Mouse (Mus musculus) kidney, postnatal 4 days (tissue): Measurements from ENCODE around the gene Ccdc191.

ENCODE experiments used
- DNase-seq, 2 experiments: peaks; one replicate each; pipeline ENCODE4 v3.0.0; 2021; ENCODE audit warnings: mixed read lengths in 2 of 2

Gene Ccdc191

GRCm38 (mm10) chr16:43889208-43890004 is at the start of gene Ccdc191:
Gene Ccdc191 (plus strand): TSS chr16:43889800.
- peak; percentile 99 to 100 for DNase-seq

DNA sequence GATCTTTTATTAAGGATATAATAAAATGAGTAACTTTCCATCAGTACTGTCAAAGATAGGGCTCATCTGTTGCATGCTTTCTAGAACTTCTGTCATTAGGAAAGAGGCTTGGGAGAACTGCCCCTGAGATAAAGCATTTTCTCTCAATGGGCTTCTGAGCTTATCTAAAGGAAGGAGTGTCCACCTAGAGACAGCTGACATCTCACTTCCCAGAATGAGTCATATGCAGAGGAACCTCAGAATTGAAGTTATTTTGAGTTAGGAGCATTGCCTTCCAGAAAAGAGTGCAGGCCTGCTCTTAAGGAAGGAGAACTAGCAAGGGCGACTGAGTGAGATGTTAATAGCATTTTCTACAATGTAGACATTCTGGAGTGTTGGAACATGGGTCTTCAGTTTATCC is 48.4 kb upstream of the Ccdc191 start:
- no peak for DNase-seq

- DNase-seq: no peak
Observed at GRCm38 (mm10) chr16:43849839-43850238, 39.8 kb upstream of the Ccdc191 start.

- no peak for DNase-seq
Observed at GRCm38 (mm10) chr16:43858941-43859476, 30.6 kb upstream of the Ccdc191 start.

DNA sequence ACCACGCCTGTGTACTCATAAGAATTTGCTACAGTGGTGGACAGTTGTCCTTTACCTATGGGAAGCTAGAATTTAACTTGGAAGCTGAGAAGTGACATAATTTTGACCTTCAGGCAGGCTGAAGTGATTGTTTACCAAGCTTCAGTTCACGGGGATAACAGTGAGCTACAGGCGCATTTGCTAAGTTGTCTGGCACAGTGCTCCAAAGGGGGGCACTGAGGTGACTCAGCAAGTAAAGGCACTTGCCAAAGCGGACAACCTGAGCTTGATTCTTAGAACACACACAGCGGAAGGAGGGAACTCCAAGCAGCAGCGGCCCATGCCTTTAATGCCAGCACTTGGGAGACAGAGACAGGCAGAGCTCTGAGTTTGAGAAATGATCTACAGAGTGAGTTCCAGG is 29.0 kb upstream of the Ccdc191 start:
- DNase-seq: no peak

DNA sequence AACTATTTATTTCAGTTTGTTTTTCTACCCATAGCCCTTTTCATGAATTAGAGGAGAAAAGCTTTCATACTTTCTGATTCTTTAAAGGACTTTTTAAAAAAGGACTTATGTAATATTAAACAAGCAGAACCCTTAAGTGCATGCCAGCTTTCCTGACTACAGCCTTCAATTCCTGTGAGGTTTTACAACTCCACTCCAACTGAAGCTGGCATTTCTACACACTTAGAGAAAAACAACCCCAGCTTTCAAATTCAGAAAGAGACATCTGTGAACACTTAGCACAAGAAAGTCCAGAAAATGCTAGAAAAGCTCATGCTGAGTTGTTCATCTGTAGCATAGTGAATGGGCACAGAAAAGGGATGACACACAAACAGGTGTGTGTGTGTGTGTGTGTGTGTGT is 19.8 kb upstream of the Ccdc191 start:
- no peak for DNase-seq

DNA sequence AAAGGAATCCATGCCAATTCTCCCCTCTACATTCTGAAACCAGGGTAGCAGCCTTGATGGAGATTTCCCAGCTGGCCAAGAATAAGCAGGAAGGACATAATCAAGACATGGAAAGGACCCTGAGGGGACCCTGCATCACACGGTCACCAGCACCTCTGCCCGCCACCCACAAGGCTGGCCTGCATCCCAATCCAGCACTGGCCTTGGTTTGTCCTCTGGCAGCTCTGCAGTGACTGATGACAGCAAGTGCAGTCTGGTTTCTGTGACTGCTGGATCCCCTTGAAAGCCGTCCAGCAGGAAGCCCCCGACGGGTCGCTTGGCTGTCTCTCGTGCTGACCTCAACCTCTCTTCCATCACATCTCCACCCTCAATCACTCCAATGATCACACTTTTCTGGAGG is 18.2 kb upstream of the Ccdc191 start:
- peak in 1 of 2 experiments; percentile 10 for DNase-seq

GRCm38 (mm10) chr16:43879769-43880168 is 9.8 kb upstream of the Ccdc191 start:
- DNase-seq: no peak

DNA sequence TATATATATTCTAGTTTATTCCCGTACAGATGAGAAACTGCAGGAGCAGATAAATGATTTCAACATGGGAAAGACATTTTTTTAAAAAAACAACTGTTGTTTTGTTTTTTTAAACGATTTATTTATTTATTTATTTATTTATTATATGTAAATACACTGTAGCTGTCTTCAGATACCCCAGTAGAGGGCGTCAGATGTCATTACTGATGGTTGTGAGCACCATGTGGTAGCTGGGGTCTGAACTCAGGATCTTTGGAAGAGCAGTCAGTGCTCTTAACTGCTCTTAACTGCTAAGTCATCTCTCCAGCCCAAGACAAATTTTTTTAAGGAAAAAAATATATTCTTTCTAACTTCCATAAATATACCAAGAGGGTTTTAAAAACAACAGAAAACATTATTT is 8.0 kb upstream of the Ccdc191 start:
- no peak for DNase-seq

GRCm38 (mm10) chr16:43882329-43882728 is 7.3 kb upstream of the Ccdc191 start:
- no peak for DNase-seq

DNA sequence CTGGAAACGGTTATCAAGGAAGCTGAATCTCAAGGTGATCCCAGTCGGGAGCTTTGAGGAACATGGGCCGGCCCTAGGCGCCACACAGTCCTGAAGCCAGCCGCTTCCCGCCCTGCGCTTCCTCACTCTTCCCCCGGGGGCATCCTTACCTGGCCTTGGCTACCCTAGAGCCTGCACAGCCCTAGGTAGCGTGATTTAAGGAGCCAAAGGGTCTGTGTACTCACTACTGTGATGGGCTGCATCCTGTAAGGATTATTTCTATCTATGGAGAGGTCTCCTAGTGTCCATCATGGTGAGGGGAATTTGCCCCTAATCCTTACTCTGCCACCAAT is 371 bp downstream of the Ccdc191 start:
- DNase-seq: no peak

DNA sequence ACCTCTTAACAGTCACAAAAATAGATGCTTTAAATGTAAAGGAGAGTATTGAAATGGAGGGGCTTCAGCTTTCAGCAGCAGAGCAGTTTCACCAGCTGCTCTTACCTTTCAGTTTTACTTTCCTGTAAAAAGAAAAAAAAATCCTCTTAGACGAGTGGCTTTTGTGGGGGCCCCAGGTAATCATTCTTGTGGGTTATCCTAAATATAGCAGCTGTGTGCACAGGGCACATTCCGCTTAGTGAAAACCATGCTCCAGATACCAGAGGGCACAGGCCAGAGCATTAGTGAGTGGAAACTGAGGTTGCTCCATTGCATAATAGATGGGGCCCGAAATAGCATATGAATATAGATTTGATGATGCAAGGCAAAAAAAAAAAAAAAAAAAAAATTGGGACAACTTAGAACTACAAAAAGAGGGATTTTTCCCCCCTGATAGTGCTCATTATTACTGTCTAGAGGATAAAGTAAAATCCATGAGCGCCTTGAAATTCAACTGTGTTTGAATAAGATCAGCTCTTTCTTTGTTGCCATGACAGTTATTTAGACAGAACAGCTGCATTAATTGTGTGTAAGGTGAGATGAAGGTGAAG is 1.2 kb downstream of the Ccdc191 start:
- no peak for DNase-seq

- DNase-seq: no peak
Observed at GRCm38 (mm10) chr16:43894501-43894900, 4.9 kb downstream of the Ccdc191 start.

GRCm38 (mm10) chr16:43900138-43900537 is 10.5 kb downstream of the Ccdc191 start:
- DNase-seq: no peak

DNA sequence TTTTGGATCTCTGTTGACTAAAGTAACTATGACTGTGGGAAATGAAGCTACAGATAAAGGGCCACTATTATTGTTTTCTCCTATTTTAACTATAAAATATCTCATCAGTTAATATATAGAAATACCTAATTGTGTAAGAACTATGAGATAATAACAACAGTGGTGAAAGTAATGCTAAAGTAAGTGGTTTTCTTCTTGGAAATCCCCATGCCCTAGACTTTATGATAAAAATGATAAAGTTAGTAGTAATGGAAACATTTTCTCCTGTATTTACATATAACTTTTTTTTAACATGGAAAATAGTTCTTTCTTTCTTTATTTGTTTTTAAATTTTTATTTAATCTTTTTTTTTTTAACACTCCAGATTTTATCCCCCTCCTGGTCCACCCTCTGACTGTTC is 11.0 kb downstream of the Ccdc191 start:
- no peak for DNase-seq

DNA sequence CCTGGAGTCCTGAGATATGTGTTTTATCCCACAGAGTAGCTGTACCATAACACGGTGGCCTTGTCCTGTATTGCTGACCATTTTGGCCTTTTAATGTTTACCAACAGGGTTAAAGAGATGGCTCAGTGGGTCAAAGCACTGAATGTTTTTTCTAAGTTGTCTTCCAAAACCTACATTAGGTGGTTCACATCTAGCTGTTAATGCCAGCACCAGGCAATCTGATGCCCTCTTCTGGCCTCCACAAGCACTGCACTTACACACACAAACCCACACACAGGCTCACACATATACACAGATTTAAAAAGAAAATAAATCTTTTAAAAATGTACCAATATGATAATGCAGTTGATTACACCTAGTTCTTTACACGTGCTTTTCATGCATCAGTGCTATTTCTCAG is 19.3 kb downstream of the Ccdc191 start:
- peak in 1 of 2 experiments; percentile 26 for DNase-seq

- no peak for DNase-seq
Observed at GRCm38 (mm10) chr16:43918867-43919266, 29.3 kb downstream of the Ccdc191 start.

DNA sequence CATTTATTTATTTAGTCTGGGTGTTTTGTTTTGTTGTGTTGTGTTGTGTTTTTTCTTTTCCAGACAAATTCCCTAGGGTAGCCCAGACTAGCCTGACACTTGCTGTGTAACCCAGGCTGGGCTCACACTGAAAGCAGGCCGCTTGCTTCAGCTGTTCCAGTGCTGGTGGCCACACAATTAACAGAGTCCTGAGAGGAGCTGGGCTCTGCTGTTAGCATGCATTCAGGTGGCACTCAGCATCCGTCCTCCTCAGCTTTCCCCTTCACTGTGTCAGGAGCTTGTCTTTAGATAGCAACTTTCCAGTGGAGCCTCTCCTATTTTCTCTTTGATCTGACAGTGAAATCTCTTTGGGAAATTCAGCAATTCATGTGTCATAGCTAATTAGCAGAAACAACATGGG is 32.4 kb downstream of the Ccdc191 start:
- no peak for DNase-seq

DNA sequence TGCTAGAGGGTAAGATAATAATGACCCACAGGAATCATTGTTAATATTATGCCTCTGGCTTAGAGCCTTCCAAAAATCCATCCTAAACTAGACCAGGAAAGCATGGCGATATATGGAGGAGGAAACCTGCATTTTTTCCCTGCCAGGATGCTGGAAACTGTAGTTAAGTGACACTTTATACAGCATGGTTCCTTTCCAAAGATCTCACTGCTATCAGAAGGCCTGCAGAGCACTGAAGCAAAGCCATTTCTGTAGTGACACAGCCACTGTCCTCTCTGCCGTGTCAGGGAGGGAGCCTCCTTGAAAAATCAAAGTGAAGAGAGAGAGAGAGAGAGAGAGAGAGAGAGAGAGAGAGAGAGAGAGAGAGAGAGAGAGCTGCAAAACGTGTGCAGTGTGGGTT is 33.0 kb downstream of the Ccdc191 start:
- no peak for DNase-seq

GRCm38 (mm10) chr16:43925001-43925558 is 35.5 kb downstream of the Ccdc191 start:
- DNase-seq: no peak

GRCm38 (mm10) chr16:43925846-43926245 is 36.2 kb downstream of the Ccdc191 start:
- DNase-seq: no peak

DNA sequence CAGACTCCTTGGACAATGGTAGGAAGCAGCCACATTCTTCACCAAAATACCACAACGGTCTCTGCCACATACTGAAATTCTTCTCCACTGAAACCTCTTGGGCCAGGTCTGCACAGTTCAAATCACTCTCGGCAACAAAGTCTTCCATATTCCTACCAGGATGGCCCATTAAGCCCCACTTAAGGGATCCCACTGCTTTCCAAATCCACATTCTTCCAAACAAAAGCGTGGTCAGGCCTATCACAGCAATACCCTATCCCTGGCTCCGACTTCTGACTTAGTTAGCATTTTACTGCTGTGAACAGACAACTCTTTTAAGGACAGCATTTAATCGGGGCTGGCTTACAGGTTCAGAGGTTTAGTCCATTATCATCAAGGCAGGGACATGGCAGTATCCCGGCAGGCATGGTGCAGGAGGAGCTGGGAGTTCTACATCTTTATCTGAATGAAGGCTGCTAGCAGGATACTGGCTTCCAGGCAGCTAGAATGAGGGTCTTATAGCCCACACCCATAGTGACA is 36.8 kb downstream of the Ccdc191 start, which contains the start of gene Qtrt2:
Gene Qtrt2, minus strand, starts transcription at position 469 of the 519 bp plus-strand sequence.
- DNase-seq: no peak

DNA sequence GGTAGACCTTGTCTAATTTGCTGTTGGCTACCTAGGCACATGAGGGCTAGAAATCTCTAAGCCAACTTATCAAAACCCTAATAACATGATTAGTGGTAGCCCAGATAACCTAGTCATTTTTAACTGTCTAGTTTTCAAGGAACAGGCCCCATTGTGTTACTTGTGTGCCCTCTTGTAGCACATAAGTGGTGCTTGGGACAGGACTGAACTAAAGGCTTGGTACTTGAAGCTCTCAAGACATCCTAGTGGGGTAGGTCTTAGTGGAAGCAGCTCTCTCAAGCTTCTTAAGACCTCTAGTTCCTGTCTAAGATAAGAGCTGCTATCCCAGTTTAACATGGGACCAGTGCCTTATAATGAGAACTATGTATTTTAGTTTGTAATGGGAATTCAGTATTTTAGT is 41.0 kb downstream of the Ccdc191 start:
- no peak for DNase-seq

GRCm38 (mm10) chr16:43931502-43931901 is 41.9 kb downstream of the Ccdc191 start:
- DNase-seq: no peak
